Mouse (Mus musculus) thymus, postnatal 14 days (tissue): Measurements from ENCODE around the gene Cd274.

Experiments
- DNase-seq: peaks from one replicate; pipeline ENCODE4 v3.0.0; 2021

Cd274 gene

GRCm38 (mm10) chr19:29365105-29365504 is 2.1 kb upstream of the Cd274 start:
- DNase-seq: peak; percentile 29

- DNase-seq: peak; percentile 28
These were observed 858 bp upstream of the Cd274 start for GRCm38 (mm10) chr19:29366226-29366968.

- no peak for DNase-seq
These were observed 786 bp downstream of the Cd274 start for GRCm38 (mm10) chr19:29368041-29368440.

DNA sequence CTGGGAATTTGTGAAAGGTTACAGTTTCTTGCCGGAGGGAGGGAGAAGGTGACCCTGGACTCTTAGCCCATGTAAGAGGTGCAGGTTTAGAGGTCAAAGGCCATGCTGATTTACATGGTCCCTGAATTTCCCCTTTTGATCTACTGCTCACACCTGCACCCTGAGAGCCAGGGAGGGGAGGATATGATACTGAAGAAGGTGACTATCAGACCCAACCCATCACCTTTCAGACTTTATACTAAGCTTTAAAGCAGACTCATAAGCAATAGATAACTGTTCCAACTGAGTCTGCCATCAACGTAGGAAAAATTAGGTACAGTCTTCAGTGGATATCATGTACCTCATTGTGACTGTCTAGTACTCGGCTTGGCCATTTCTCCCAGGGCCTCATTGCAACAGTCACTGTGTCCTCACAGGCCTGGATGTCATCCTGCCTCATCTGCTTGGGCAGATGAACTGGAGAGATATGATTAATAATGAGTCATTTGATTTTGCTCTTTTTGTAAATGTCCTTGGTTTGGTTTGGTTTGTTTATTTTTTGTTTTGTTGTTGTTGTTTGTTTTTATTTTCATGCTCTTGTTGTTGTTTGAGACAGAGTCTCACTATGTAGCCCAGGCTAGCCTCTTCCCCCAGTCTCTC is 1.5 kb downstream of the Cd274 start:
- DNase-seq: no peak

- no peak for DNase-seq
These were observed 2.9 kb downstream of the Cd274 start for GRCm38 (mm10) chr19:29370112-29370511.

GRCm38 (mm10) chr19:29370545-29371283 is 3.5 kb downstream of the Cd274 start:
- DNase-seq: no peak

GRCm38 (mm10) chr19:29371284-29372081 is 4.2 kb downstream of the Cd274 start:
- DNase-seq: no peak

DNA sequence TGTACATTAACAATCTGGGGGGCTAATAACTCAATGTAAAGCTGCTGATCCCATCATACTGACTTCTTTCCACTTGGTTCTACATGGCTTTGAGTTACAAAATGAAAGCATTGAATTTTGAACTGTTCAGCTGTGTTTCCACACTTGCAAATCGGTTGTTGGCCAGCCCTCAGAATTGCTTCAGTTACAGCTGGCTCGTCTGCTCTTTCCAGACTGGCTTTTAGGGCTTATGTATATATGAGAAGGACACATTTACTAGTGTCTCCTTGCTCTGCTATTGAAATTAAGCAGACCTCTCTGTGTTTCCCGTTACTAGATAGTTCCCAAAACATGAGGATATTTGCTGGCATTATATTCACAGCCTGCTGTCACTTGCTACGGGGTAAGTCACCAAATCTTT is 4.9 kb downstream of the Cd274 start:
- no peak for DNase-seq

DNA sequence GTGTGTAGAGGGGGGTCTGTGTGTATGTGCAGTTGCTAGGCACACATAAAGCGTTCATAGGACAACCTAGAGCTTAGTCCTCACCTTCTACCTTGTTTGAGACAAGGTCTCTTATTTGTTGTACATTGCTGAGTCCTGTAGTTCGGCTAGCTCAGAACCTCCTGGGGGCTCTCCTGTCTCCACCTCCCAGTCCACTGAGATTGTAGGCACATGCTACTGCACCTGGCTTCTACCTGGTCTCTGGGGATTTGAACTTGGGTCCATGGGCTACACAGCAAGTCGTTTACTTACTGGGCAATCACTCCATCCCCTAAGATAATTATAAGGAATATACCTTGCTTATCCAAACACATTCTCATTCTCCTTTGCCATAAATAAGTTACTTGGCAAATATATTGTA is 5.4 kb downstream of the Cd274 start:
- DNase-seq: no peak

- DNase-seq: no peak
These were observed 6.2 kb downstream of the Cd274 start for GRCm38 (mm10) chr19:29373438-29373837.

DNA sequence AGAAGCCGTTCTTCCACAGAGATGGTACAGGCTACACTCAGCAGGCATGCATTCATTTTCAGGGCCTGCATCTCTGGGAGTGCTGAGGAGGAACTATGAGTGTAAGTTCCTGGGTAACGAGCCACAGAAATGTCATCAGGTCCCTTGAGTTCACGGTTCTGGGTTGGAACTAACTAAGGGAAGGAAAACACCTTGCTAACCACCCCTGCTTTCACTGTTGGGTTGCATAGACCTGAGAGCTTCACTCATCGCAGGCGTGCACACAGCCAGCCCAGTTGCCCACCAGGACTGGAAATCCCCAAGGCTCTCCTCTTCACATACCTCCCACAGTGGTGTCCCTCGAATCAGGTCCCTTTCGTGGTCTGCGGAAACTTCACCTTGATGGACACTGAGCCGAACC is 7.7 kb downstream of the Cd274 start:
- no peak for DNase-seq

GRCm38 (mm10) chr19:29376382-29376781 is 9.1 kb downstream of the Cd274 start:
- DNase-seq: no peak

- DNase-seq: no peak
These were observed 12.8 kb downstream of the Cd274 start for GRCm38 (mm10) chr19:29379839-29380603.

DNA sequence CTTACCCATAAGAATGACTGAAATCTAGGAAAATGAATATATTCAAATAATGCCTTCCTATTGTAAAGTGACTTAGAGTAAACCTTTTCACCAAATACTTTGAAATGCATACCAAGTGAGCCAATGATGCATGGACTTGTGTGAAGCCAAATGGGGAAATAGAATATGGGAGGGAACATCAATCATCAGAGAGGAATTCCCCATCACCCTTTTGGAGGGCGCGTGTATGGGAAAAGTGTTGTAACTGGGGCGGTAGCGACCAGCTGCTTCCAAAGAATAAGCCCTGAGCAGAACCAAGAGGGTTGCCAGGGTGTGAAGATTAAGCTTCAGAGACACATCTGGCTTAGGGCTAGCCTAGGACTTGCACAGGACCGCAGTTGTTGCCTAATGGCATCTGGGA is 16.1 kb downstream of the Cd274 start:
- DNase-seq: no peak

GRCm38 (mm10) chr19:29384412-29384811 is 17.2 kb downstream of the Cd274 start:
- no peak for DNase-seq

GRCm38 (mm10) chr19:29384994-29385393 is 17.7 kb downstream of the Cd274 start:
- no peak for DNase-seq

DNA sequence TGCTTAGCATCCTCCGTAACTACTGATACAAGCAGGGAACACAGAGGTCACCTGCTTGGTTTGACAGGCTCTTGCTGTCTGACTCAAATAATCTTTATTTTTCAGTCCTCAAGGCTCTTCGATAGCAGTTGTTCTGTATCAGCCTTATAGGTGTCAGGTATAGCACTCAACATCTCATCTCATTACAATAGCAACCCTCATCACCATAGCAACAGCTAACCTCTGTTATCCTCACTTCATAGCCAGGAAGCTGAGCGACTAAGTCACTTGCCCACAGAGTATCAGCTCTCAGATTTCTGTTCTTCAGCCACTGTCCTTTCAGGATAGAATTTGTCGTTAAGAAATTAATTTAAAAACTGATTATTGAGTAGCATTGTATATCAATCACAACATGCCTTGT is 18.6 kb downstream of the Cd274 start:
- DNase-seq: no peak

- DNase-seq: no peak
These were observed 21.6 kb downstream of the Cd274 start for GRCm38 (mm10) chr19:29388818-29389217.

- no peak for DNase-seq
These were observed 23.2 kb downstream of the Cd274 start for GRCm38 (mm10) chr19:29390483-29390882.

GRCm38 (mm10) chr19:29391279-29391678 is 24.0 kb downstream of the Cd274 start:
- no peak for DNase-seq

DNA sequence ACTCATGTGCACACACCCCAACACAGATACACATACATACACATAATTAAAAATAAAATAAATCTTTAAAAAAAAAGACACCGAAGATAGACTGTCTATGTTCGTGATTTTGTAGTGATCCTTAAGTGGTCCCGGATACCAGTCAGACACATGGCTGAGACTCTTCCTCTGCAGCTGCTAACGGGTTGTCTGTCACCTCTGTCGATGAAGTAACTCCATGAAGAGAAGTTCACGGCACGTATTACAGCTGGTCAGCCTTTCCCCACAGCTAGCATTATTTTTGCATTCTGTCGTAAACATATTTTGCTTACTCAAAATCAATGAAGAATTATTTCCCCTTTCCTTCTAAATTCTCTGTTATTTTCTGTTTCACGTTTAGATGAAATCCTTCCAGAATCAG is 26.1 kb downstream of the Cd274 start:
- no peak for DNase-seq

DNA sequence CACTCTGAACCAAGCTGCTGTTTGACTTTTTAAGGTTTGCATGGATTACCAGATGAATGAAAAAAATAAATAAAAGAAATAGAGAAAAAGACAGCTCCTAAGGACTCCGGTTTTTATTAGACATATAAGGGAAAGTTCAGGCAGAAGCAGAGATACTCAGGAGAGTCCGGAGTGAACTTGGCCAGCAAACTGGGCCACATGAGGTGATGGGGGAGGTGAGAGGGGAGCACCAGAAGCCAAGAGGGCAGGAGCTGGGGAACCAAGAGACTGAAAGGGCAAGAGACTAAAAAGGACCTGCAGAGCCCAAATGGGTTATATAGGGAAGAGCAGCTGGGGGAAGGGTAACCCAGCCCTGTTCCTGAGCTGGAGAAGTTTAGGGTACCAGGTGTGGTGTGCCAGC is 27.5 kb downstream of the Cd274 start:
- DNase-seq: no peak
